Mouse (Mus musculus) T-helper 1 cell (primary cell): ENCODE measurements around the gene Lhx9.

Experiments used
- in situ Hi-C: fragments of 300-600 bp; cut with MboI, MseI; formaldehyde crosslinking; loops from one replicate; pipeline ENCODE4 v1.15.1; 2025; ENCODE audit warnings: high pct_unique_total_duplicates

Lhx9 gene

GRCm38 (mm10) chr1:138840440-138841305, 7.7 kb downstream of the Lhx9 start:
- in situ Hi-C loops: loop anchor here (10.0 kb wide), 1 partner anchor 424 kb away; no protein-coding TSS in a partner anchor

DNA sequence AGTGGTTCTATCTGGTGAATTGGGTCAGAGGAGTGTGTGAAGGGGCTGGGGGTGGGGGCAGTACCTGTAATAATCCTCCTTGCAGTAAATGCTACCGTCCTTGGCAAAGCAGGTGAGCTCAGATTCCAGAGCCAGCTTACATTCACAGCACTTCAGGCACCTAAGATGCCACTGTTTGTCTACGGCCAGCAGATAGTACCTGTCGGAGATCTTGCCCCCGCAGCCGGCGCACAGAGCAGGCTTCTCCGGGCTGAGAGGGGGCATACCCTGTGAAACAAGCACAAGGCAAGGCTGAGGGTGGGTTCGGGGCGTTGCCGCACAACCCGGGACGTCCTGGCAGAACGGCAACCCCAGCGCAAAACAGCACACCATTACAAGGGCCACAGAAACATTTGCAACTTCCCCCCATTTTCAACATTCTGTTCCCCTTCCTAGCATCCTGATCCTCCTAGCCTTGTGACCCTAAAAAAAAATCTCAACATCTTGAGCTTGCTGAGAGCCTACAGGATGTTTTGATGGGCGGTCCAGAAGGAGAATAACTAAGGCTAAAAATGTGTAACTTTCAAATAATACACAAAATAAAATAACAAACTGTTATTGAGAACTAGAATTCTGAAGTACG, 8.5 kb downstream of the Lhx9 start:
- in situ Hi-C loops: loop anchor here (10.0 kb wide), 1 partner anchor 425 kb away; no protein-coding TSS in a partner anchor

DNA sequence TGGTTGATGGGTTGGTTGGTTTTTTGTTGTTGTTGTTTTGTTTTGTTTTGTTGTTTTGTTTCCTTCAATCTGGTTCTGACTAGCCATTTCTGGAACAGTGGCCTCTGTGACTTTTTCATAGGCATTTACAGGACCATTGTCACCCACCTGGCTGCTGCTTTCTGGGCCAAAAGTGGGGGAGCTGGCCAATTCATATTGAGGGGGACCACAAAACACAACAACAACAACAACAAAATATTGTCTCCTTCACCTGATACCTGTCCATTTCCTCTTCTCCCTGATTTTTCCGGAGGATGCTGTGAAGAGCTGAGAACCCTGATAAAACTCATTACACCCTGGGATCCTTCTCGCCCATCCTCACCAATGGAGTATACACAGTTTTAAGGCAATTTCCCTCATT, 9.1 kb downstream of the Lhx9 start:
- in situ Hi-C loops: no loop called here

- in situ Hi-C loops: no loop called here
These were observed 10.3 kb downstream of the Lhx9 start for GRCm38 (mm10) chr1:138837786-138838743.

DNA sequence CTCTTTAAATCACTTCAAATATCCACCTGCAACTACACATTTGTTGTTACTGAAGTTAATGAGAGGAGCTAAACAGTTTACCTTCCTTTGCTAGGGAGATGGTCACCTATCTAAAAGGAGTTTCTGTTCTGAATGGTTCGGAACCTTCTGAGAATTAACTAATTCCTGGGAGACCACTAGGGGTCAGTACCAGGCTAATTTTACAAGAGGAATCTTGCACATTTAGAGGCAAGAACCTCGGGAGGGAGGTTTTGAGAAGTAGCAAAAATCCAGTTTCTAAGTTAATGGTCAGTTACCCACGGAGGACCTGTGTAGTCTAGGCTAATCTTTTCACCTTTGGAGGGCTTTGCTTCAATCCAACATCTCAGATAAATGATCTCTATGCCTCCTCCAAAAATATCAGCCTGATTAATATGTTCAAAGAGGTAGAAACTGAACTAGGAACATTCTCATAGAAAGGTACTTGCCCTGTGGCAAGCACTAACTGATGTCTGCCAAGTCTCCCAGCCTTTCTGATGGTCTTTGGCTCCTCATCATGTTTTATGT, 12.9 kb downstream of the Lhx9 start:
- in situ Hi-C loops: no loop called here

DNA sequence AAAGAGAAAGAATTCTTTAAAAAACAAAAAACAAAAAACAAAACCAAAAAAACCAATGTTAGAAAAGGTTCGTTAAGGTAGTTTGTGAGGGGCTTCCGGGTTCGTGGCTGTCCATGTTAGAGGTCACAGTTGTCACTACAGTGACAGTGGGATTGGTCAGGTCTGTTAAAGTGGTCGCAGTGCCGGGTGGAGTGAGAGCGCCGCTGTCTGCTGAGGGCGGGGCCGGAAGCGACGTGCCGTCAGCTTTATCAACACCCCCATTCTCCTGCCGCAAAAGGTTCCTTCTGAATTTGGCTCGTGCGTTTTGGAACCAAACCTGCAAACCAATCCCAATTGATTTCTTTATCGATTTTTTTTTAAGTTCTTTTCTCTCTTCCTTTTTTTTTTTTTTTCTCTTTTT, 17.1 kb downstream of the Lhx9 start:
- in situ Hi-C loops: no loop called here

- in situ Hi-C loops: no loop called here
These were observed 21.5 kb downstream of the Lhx9 start for GRCm38 (mm10) chr1:138826841-138827240.

- in situ Hi-C loops: no loop called here
These were observed 25.4 kb downstream of the Lhx9 start for GRCm38 (mm10) chr1:138822985-138823322.

GRCm38 (mm10) chr1:138822255-138822984, 26.0 kb downstream of the Lhx9 start:
- in situ Hi-C loops: no loop called here

DNA sequence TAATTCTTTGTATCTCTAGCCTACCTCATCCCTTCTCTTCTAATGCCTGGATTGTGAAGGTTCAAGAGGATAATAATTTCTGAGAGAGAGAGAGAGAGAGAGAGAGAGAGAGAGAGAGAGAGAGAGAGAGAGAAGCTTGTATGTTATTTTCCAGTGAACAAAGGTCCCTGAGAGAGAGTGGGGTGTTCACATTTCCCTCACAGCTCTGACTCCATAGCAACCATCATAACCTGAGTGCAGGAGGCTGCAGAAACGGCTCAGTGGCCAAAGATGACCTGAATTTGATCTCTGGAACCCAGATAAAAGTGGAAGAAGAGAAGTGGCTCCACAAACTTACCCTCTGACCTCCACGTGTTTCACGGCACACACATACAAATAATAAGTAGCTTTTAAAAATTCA, 46.6 kb downstream of the Lhx9 start:
- in situ Hi-C loops: no loop called here

- in situ Hi-C loops: no loop called here
These were observed 47.1 kb downstream of the Lhx9 start for GRCm38 (mm10) chr1:138801296-138801695.

GRCm38 (mm10) chr1:138799692-138800314, 48.6 kb downstream of the Lhx9 start:
- in situ Hi-C loops: no loop called here

DNA sequence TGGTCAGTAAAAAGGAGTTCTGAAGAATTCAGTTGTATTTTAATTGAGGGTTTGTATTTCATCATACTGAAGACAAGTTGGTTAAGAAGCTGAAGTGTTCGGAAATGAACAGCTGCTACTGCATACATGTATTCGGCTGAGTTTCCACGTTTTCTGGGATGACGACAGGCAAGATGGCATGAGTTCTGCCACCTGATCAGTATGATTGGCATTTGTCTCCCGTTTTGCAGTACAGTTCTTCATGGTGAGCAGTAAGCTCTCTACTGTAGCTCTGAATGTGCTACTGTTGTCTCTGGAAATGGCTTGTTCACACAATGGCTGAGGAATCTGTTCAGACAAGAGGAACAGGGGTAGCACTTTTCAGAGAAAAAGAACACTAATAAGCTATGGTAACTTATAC, 50.3 kb downstream of the Lhx9 start:
- in situ Hi-C loops: no loop called here

- in situ Hi-C loops: no loop called here
These were observed 62.5 kb downstream of the Lhx9 start for GRCm38 (mm10) chr1:138785856-138786255.

- in situ Hi-C loops: no loop called here
These were observed 64.4 kb downstream of the Lhx9 start for GRCm38 (mm10) chr1:138784019-138784418.
